Mouse (Mus musculus): ENCODE results near the gene Slc16a6.

The Slc16a6 gene

DNA sequence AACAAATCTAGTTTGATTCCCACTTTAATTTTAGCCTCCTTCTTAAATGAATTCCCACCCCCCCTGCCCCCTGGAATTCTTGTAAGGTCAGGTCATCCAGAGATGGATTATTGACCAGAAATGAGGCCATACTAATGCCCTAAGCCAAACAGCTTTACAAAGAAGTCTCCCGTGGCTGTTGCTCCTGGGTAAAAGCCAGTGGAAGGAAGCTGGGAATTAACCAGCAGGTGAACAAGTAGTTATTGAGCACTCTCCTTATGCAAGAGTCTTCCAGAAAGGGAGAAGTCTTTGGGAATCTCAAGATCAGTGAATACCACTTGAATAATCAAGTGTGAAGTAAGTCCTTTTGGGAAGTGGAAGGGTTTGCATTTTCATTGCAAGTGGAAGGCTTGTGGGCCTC is 13.7 kb upstream of the Slc16a6 start:
- no peak for DNase-seq (ENCODE audit: low read depth, low spot score)

DNA sequence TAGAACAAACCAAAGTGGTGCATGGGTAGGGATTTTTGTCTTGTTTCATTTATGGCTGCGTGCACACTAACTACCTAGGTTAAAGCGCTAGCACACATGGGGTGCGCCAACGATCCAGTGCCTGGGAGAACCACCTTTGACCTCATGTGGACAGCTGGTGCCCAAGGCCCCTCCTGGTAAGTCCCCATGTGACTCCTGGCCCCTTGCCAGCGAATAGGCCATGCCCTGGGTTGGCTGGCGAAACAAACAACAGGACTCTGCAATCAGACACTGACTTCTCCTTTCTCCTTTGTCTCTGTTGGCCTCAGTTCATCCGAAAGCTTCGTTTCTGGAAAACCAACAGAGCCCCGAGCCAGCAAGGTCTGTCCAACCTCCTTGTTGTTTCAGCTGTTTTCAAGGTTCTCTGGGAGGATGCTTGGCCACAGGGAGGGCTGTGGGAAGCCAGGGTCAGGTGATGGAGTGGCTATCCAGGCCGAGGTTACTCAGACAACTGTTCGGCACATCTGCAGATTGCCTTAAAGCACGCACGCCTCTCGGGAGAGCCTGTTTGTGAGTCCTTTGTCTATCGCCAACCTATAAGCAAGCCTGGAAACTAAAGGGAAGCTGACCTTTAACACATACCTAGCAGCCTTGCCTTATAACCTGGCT is 12.1 kb upstream of the Slc16a6 start:
- DNase-seq (ENCODE audit: low read depth, low spot score), result peak; percentile 71

DNA sequence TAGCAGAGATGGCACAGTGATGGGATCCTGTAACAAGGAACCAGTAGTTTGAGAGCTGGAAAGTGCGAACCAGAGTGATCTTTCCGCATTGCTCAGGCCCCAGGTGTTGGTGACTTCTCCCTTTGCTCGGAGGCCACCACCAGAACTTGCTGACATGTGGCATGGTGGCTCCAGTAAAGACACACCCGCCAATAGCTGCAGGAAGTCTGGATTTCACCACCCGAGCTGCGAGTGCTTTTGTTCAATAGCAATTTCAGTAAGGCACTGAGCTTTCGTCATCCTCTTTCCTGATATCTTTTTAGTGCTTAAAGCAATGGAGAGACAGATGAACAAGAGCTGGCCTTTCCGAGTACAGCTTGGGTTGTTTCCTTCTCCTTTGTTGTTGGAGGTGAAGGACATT is 7.0 kb upstream of the Slc16a6 start:
- no peak for DNase-seq (ENCODE audit: low read depth, low spot score)

DNA sequence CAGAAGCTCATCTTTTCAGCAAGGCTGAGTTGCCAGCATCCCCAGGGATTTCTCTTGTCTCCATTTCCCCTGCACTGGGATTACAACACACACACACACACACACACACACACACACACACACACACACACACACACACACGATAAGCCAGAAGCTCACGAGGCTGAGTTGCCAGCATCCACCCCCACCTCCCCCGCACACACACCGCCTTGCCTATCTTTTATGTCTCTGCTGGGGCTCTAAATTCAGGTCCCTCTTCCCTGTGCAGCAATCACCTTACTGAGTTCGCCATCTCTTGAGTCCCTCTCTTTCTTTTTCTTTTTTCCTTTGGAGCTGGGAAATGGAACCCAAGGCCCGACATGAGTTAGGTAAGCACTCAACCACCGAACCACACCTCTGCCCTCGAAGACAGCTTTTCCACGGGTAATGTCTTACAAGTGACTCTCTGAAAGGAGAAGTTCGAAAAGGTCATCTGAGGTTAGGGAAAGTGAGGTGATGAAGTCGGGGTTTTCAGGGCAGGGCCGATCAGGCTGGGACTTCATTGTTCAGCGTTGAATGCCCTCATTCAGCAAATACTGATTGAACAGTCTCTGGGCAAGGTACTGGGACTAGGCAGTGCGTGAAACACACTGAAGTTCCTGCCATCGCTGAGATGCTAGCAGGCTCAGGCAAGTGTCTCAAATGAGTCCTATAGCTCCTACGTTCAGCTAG is 6.3 kb upstream of the Slc16a6 start:
- DNase-seq (ENCODE audit: low read depth, low spot score), result no peak

DNA sequence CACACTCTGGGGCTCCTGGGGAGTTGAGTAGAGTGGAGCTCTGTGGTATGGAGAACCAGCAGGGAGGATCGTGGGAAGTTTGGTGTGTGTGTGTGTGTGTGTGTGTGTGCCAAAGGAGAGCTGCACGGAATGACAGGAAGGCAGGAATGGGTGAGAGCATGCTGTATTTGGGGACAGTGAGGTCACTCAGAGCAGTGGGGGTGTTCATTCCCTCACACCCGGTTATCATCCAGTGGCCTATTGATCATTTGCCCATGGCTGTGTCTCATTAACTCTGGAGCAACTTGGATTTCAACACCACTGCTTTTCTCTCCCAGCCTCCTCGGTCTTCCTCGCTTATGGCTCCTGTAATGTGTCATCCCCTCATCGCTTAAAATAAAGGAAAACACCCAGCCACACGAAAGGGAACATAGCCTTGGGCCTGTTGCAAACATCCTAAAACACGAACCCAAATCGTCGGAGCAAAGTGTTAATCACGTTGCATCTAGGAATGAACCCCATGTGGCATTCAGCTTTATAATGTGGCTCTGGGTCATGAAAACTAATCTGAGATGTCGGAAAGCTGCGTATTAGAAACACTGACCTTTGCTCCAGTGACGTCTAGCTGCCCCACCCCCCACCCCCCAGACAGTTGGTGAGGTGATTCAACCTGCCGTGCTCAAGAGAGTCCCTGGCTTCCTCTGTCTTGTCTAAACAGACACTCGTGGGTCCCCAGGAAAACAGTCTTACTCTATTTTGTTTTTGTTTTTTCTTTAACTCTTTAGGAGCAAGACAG is 4.4 kb upstream of the Slc16a6 start:
- no peak for DNase-seq (ENCODE audit: low read depth, low spot score)

DNA sequence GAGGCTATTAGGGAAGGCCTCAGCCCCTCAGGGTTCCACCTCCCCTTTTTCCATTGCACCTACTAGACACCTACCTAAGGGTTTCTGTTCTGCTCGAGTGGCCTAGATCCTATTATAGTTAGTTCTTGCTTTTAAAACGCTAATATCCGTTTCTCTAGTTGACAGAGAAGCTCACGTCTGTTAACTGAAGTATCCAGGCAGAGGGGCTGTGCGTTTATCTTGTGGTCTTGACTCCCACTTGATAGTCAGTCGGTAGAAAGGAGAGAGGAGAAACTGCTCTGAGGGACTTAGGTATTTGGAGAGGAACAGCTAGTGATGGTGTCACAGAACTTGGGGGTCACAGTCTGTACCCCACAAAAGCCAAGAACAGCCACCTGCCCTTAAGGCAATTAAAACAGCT is 3.3 kb upstream of the Slc16a6 start:
- no peak for DNase-seq (ENCODE audit: low read depth, low spot score)

- DNase-seq (ENCODE audit: low read depth, low spot score), result no peak
Measured at GRCm38 (mm10) chr11:109476241-109476640, 2.8 kb upstream of the Slc16a6 start.

- no peak for DNase-seq (ENCODE audit: low read depth, low spot score)
Measured at GRCm38 (mm10) chr11:109475717-109476116, 2.3 kb upstream of the Slc16a6 start.

DNA sequence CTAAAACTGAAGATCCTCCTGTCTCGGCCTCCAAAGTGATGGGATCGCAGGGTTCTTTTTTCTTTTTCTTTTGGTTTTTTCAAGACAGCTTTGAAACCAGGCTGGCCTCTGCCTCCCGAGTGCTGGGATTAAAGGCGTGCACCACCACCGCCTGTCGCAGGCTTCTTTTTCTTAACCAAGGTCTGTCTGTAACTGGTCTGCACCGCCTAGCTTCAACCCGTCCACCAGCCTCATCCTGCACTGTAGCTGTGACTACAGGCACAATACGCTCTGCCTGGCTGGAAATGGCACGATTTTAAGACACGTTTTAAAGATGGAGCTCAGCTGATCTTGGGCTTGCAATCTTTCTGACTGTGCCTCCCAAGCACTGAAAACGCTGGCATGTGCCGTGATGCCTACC is 1.4 kb upstream of the Slc16a6 start:
- no peak for DNase-seq (ENCODE audit: low read depth, low spot score)

GRCm38 (mm10) chr11:109474086-109474742 is 816 bp upstream of the Slc16a6 start:
- no peak for DNase-seq (ENCODE audit: low read depth, low spot score)

DNA sequence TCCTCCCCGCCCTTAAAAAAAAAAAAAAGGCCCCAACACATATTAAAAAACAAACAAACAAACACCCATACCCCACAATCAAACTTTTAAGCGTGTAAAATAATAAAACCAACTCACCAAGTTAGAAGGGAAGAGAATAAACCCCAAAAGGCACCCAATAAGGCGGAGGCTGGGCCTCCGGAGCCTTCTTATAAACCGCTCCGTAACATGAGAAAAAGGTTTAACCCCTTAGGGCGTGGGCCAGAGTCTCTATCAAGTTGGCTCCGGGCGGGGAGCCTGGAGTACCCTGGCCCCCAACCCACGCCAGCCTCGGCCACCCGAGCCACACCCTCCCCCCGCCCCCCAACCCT is 602 bp downstream of the Slc16a6 start:
- DNase-seq (ENCODE audit: low read depth, low spot score), result no peak

DNA sequence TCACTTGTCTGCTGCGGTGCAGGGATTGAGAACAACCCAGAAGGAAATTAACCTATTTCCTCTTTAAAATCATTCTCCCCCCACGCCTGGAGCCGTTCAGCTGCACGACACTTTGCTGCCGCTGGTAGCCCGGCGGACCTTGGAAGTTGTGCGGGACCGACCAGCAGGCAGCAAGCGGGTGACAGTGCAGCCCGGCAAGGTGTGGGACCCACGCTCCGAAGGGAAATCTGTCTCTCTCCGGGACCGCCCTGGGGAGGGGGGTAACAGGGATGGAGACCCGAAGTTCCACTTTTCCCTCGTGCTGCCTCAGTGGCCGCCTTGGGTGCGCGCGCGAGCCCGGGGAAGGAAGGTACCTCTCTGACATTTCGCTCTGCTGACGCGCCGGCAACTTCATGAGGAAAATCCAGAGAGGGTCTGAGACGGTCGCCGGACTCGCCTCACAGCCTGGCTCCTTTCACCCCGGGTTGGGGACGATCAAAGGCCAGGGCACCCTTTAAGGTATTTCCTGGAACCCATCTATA is 1.2 kb downstream of the Slc16a6 start:
- no peak for DNase-seq (ENCODE audit: low read depth, low spot score)

- DNase-seq (ENCODE audit: low read depth, low spot score), result no peak
Measured at GRCm38 (mm10) chr11:109470921-109471861, 2.2 kb downstream of the Slc16a6 start.

GRCm38 (mm10) chr11:109470170-109470569 is 3.2 kb downstream of the Slc16a6 start:
- DNase-seq (ENCODE audit: low read depth, low spot score), result no peak

- DNase-seq (ENCODE audit: low read depth, low spot score), result no peak
Measured at GRCm38 (mm10) chr11:109468133-109468532, 5.3 kb downstream of the Slc16a6 start.

- DNase-seq (ENCODE audit: low read depth, low spot score), result no peak
Measured at GRCm38 (mm10) chr11:109466987-109467386, 6.4 kb downstream of the Slc16a6 start.

DNA sequence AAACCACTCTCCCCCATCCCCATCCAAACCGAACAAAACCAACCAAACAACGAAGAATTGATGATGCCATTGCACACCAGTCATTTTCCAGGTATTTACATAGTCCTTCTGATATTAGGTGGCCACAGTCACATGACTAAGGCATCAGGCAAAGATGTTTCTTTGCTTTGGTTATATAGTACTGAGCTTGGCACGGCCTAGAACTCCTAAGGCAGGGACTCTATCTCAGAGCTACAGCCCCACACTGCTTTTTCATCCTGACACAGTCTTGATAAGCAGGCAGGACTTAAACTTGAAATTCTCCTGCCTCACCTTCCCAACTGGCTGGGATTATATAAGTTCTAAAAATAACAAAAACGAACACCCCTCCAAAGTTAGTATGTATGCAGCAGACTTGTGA is 8.3 kb downstream of the Slc16a6 start:
- no peak for DNase-seq (ENCODE audit: low read depth, low spot score)

DNA sequence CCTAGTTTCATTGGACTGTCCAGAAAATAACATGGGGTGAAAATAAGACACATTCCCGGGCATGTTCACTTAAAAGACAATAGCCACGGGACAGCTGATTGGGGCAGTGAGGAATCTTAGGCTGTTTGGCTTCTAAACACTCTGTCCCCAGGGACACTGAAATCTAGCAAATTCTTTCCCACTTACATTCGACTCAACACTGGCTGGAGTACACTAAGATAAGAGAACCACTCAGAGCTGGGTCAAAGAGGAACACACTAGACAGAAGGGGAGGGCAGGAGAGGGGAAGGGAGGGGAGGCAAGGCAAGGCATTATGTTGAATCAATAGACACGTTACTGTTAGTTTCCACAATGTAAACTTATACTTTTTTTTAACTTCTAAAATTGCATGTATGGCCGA is 12.8 kb downstream of the Slc16a6 start:
- DNase-seq (ENCODE audit: low read depth, low spot score), result no peak

DNA sequence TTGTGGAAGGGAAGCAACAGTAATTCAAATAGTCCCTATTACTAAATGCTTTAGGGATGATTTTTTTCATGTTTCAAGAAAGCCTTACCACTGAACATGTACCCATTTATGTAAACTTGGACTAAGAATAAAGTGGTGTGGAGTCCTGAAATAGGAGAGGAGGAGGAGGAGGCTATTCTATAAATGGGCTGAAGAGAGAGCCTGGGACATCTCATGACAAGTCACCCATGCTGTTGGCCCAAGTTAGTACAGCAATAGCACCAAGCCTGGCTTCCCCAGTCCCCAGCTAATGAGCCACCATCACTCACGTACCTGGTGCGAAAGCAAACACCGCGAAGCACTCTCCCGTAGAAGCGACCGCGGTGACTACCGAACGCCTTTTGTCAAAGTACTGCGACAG is 15.2 kb downstream of the Slc16a6 start:
- DNase-seq (ENCODE audit: low read depth, low spot score), result no peak

DNA sequence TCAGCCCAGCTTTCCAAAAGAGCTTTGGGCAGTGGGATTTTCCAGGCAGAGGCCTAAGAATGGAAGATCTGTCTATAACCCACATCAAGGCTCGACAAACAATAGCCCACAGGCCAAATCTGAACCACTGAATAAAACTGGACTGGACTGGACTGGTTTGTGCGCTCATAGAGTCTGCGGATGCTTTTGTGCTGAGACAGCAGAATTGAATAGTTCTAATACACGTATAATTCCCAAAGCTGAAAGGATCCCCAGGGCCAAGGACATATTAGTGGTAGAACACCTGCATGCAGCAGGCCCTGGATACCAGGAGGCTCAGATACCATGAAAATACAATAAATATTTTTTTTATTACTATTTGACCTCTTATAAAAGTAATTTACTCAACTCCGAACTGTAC is 17.1 kb downstream of the Slc16a6 start:
- DNase-seq (ENCODE audit: low read depth, low spot score), result no peak

DNA sequence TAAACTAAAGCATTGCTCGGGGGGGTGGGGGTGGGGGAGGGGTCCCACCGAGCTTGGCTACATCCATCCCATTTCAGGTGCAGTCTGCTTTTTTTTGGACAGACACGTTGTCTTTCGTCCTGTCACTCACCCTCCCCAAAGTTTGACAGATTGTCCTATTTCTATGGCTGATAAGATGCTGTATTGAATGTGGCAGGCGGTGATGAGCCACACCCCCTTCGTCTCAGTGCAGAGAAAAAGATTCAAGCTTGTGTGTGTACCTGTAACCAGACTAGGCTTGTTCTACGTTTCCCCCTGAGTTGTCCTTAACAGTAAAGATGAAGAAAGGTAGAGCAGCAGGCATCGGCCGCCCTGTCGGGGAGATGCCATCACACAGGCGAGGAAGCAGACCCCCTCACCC is 22.2 kb downstream of the Slc16a6 start:
- DNase-seq (ENCODE audit: low read depth, low spot score), result no peak
